Mouse (Mus musculus) midbrain, embryonic 15.5 days (tissue): ENCODE results near the gene Gpd2. TPM values are rescaled to one million over a fixed set of nuclear protein-coding genes. Genes with fewer than 3 reads are reported as not detected.

Experiments used
- ATAC-seq: fragments of 200-750 bp; cut with Nextera tagmentation; replicated peaks from 2 replicates; pipeline ENCODE4 v1.8.0; 2017; ENCODE audit warnings: moderate TSS enrichment
- H3K27ac ChIP-seq: fragments of 300-500 bp; sonication (generic); 2 replicates; pipeline ENCODE4 v1.5.1; 2015; ENCODE audit warnings: mild to moderate bottlenecking, inconsistent platforms
- H3K27me3 ChIP-seq: fragments of 300-500 bp; sonication (generic); replicated peaks from 2 replicates; pipeline ENCODE4 v1.6.1; 2015; ENCODE audit warnings: inconsistent platforms
- H3K36me3 ChIP-seq: fragments of 300-500 bp; sonication (generic); replicated peaks from 2 replicates; pipeline ENCODE4 v1.6.1; 2015; ENCODE audit warnings: inconsistent platforms
- H3K4me1 ChIP-seq: fragments of 300-500 bp; sonication (generic); 2 replicates; pipeline ENCODE4 v1.6.1; 2015; ENCODE audit warnings: inconsistent platforms
- H3K4me2 ChIP-seq: fragments of 300-500 bp; sonication (generic); 2 replicates; pipeline ENCODE4 v1.6.1; 2015; ENCODE audit warnings: inconsistent platforms, mild to moderate bottlenecking, moderate library complexity
- H3K4me3 ChIP-seq: fragments of 300-500 bp; sonication (generic); 2 replicates; pipeline ENCODE4 v1.5.1; 2015; ENCODE audit warnings: mild to moderate bottlenecking, inconsistent platforms
- H3K9ac ChIP-seq: fragments of 300-500 bp; sonication (generic); 2 replicates; pipeline ENCODE4 v1.6.1; 2015; ENCODE audit warnings: mild to moderate bottlenecking, inconsistent platforms
- H3K9me3 ChIP-seq: fragments of 300-500 bp; sonication (generic); 2 replicates; pipeline ENCODE4 v1.6.1; 2016; ENCODE audit warnings: inconsistent platforms
- WGBS: fragments of 180-500 bp; shearing (Covaris S2); methylation state at CpG from one replicate; pipeline ENCODE4 v1.1.7; 2015; ENCODE audit warnings: mixed read lengths; 5-methylcytosine and 5-hydroxymethylcytosine counted together
- polyA plus RNA-seq: library from polyadenylated mRNA; unstranded; fragments of >200 nt; fragmentation: Nextera tagmentation; extraction: Ambion mirVana; gene quantifications from 2 replicates; pipeline ENCODE4 v1.2.1, GENCODE M21; 2015

The Gpd2 gene
- polyA plus RNA-seq, 1 experiment from 2014 or later: 19.5 TPM

GRCm38 (mm10) chr2:57254267-57254666 is 16.8 kb downstream of the Gpd2 start:
- peaks cover 3% of the 10 kb centered on the region; the same call in 1 of the 2 replicates for H3K4me1 ChIP-seq
- no peak overlapping the region for H3K4me2 ChIP-seq
- WGBS: 93% methylated on average over 4 of the region's 4 CpGs
- H3K36me3 ChIP-seq: no peaks in the 10 kb centered on the region
- peaks cover 3% of the 10 kb centered on the region; the same call in 1 of the 2 replicates for H3K27me3 ChIP-seq
- no peak overlapping the region for H3K9ac ChIP-seq
- no peak overlapping the region for H3K4me3 ChIP-seq
- no peak overlapping the region for H3K27ac ChIP-seq
- H3K9me3 ChIP-seq: no peaks in the 10 kb centered on the region
- ATAC-seq: no peak

- Histone ChIP-seq H3K4me3 (no peak overlapping the region), H3K4me1 (peaks cover 3% of the 10 kb centered on the region; the same call in 1 of the 2 replicates), H3K4me2 (no peak overlapping the region), H3K9ac (no peak overlapping the region), H3K9me3 (no peaks in the 10 kb centered on the region), H3K36me3 (no peaks in the 10 kb centered on the region), H3K27me3 (peaks cover 3% of the 10 kb centered on the region; the same call in 1 of the 2 replicates), H3K27ac (no peak overlapping the region)
- no peak for ATAC-seq
- 70% methylated on average over 11 of the region's 11 CpGs for WGBS
These were observed 17.8 kb downstream of the Gpd2 start for GRCm38 (mm10) chr2:57255153-57255670.

GRCm38 (mm10) chr2:57255836-57256235 is 18.4 kb downstream of the Gpd2 start:
- Histone ChIP-seq H3K9ac (no peak overlapping the region), H3K4me1 (peaks cover 3% of the 10 kb centered on the region; the same call in 1 of the 2 replicates), H3K36me3 (no peaks in the 10 kb centered on the region), H3K9me3 (no peaks in the 10 kb centered on the region), H3K27ac (no peak overlapping the region), H3K27me3 (no peaks in the 10 kb centered on the region), H3K4me2 (no peak overlapping the region), H3K4me3 (no peak overlapping the region)
- no peak for ATAC-seq
- 41% methylated on average over 3 of the region's 3 CpGs for WGBS

GRCm38 (mm10) chr2:57256459-57256858 is 19.0 kb downstream of the Gpd2 start:
- WGBS: 10% methylated on average over 6 of the region's 6 CpGs
- no peak overlapping the region for H3K9ac ChIP-seq
- H3K4me1 ChIP-seq: peaks cover 3% of the 10 kb centered on the region; the same call in 1 of the 2 replicates
- 0 out of 2 replicates have a peak, but pooled peaks cover 3% of the 10 kb centered on the region for H3K27me3 ChIP-seq
- no peak overlapping the region for H3K4me3 ChIP-seq
- H3K9me3 ChIP-seq: no peaks in the 10 kb centered on the region
- no peak overlapping the region for H3K4me2 ChIP-seq
- no peaks in the 10 kb centered on the region for H3K36me3 ChIP-seq
- H3K27ac ChIP-seq: no peak overlapping the region
- ATAC-seq: no peak

GRCm38 (mm10) chr2:57261286-57262077 is 24.0 kb downstream of the Gpd2 start:
- Histone ChIP-seq H3K27me3 (0 out of 2 replicates have a peak, but pooled peaks cover 8% of the 10 kb centered on the region), H3K9me3 (no peaks in the 10 kb centered on the region), H3K4me1 (no peaks in the 10 kb centered on the region), H3K36me3 (no peaks in the 10 kb centered on the region), H3K9ac (no peak overlapping the region), H3K4me3 (no peak overlapping the region), H3K4me2 (no peak overlapping the region), H3K27ac (no peak overlapping the region)
- WGBS: 86% methylated on average over 8 of the region's 8 CpGs
- no peak for ATAC-seq

GRCm38 (mm10) chr2:57263431-57263830 is 26.0 kb downstream of the Gpd2 start:
- H3K9me3 ChIP-seq: no peaks in the 10 kb centered on the region

GRCm38 (mm10) chr2:57264912-57265311 is 27.5 kb downstream of the Gpd2 start:
- Histone ChIP-seq H3K27me3 (0 out of 2 replicates have a peak, but pooled peaks cover 17% of the 10 kb centered on the region), H3K36me3 (no peaks in the 10 kb centered on the region), H3K4me3 (no peak overlapping the region), H3K4me1 (0 out of 2 replicates have a peak, but pooled peaks cover 5% of the 10 kb centered on the region), H3K9ac (no peak overlapping the region), H3K27ac (no peak overlapping the region), H3K9me3 (no peaks in the 10 kb centered on the region), H3K4me2 (no peak overlapping the region)
- no peak for ATAC-seq
- WGBS: 91% methylated on average over 7 of the region's 7 CpGs

More at GRCm38 (mm10) chr2:57263431-57263830, 26.0 kb downstream of the Gpd2 start:
- no peak for ATAC-seq
- 0 out of 2 replicates have a peak, but pooled peaks cover 8% of the 10 kb centered on the region for H3K27me3 ChIP-seq
- WGBS: 95% methylated on average over 1 of the region's 1 CpGs
- H3K9ac ChIP-seq: no peak overlapping the region
- 0 out of 2 replicates have a peak, but pooled peaks cover 5% of the 10 kb centered on the region for H3K4me1 ChIP-seq
- H3K4me2 ChIP-seq: no peak overlapping the region
- H3K27ac ChIP-seq: no peak overlapping the region
- no peaks in the 10 kb centered on the region for H3K36me3 ChIP-seq
- no peak overlapping the region for H3K4me3 ChIP-seq

- Histone ChIP-seq H3K9ac (no peak overlapping the region), H3K27me3 (peaks cover 12% of the 10 kb centered on the region; the same call in 1 of the 2 replicates), H3K27ac (no peak overlapping the region), H3K4me1 (0 out of 2 replicates have a peak, but pooled peaks cover 5% of the 10 kb centered on the region), H3K36me3 (no peaks in the 10 kb centered on the region), H3K4me3 (no peak overlapping the region), H3K4me2 (no peak overlapping the region), H3K9me3 (no peaks in the 10 kb centered on the region)
- peak; percentile 78; the same call in 1 of the 2 replicates for ATAC-seq
- WGBS: 26% methylated on average over 4 of the region's 4 CpGs
These were observed 29.4 kb downstream of the Gpd2 start for GRCm38 (mm10) chr2:57266679-57267393.

- H3K27ac ChIP-seq: no peak overlapping the region
- H3K9me3 ChIP-seq: no peaks in the 10 kb centered on the region
- ATAC-seq: no peak
- H3K4me3 ChIP-seq: no peak overlapping the region
- WGBS: 9% methylated on average over 7 of the region's 7 CpGs
- no peaks in the 10 kb centered on the region for H3K36me3 ChIP-seq
- H3K4me1 ChIP-seq: 0 out of 2 replicates have a peak, but pooled peaks cover 5% of the 10 kb centered on the region
- H3K27me3 ChIP-seq: peaks cover 12% of the 10 kb centered on the region; the same call in 1 of the 2 replicates
- no peak overlapping the region for H3K9ac ChIP-seq
- H3K4me2 ChIP-seq: no peak overlapping the region
These were observed 29.9 kb downstream of the Gpd2 start for GRCm38 (mm10) chr2:57267394-57267716.

- Histone ChIP-seq H3K27ac (no peak overlapping the region), H3K4me2 (no peak overlapping the region), H3K9ac (no peak overlapping the region), H3K4me1 (0 out of 2 replicates have a peak, but pooled peaks cover 5% of the 10 kb centered on the region), H3K9me3 (no peaks in the 10 kb centered on the region), H3K36me3 (no peaks in the 10 kb centered on the region), H3K27me3 (peaks cover 12% of the 10 kb centered on the region; the same call in 1 of the 2 replicates), H3K4me3 (no peak overlapping the region)
- no peak for ATAC-seq
- 17% methylated on average over 7 of the region's 7 CpGs for WGBS
These were observed 30.5 kb downstream of the Gpd2 start for GRCm38 (mm10) chr2:57267896-57268295.

GRCm38 (mm10) chr2:57268839-57269238 is 31.4 kb downstream of the Gpd2 start:
- ATAC-seq: no peak
- Histone ChIP-seq H3K27me3 (peaks cover 12% of the 10 kb centered on the region; the same call in 1 of the 2 replicates), H3K9ac (no peak overlapping the region), H3K9me3 (no peaks in the 10 kb centered on the region), H3K4me1 (0 out of 2 replicates have a peak, but pooled peaks cover 5% of the 10 kb centered on the region), H3K4me3 (no peak overlapping the region), H3K36me3 (no peaks in the 10 kb centered on the region), H3K27ac (no peak overlapping the region), H3K4me2 (no peak overlapping the region)
- WGBS: 90% methylated on average over 3 of the region's 3 CpGs
